Mouse (Mus musculus) common myeloid progenitor, adult 5-6 weeks (primary cell): ENCODE data around the gene Mcpt8. TPM values are rescaled to one million over a fixed set of nuclear protein-coding genes. Genes with fewer than 3 reads are reported as not detected.
A peak's percentile ranks its signal among the peaks of the same experiment; 100 is the strongest.
"Not testable (repeated sequence)": the region's sequence is repeated elsewhere in the genome, so short reads cannot be mapped to it uniquely, and the experiment has no call there.

Experiments
- ATAC-seq: replicated peaks from 2 replicates; pipeline ENCODE4 v1.8.0; 2016; ENCODE audit warnings: low read depth, mild to moderate bottlenecking, moderate TSS enrichment, inconsistent platforms; ENCODE audit not compliant: poor library complexity, severe bottlenecking
- total RNA-seq: library from RNA; stranded (forward); fragments of 200-1000, 187-1606 nt; gene quantifications from 2 replicates; pipeline ENCODE4 v1.2.3, GENCODE M21; 2017

Gene Mcpt8
- total RNA-seq = 14.9 and 21.7 TPM in 2 replicates

DNA sequence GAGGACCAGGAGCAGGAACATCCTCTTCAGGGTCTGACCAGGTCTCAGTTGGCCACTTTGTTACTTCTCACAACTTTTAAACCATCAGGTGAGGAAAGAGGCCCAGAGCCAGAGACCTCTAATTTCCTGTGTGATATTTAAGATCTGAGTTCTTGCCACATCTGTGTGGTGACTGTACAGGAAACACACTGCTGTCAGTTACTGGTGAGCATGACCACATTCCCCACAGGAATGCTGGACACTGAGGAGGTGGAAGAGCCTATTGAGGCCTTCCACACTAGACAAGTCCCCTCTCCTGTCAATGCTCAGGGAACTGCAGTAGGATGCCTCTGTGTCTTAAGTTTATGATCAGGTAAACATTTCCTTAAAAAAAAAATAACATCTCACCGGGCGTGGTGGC lies at the start of gene Mcpt8:
Gene Mcpt8, minus strand, starts transcription at position 107 of the 400 bp plus-strand sequence.
- peak; percentile 69 for ATAC-seq

DNA sequence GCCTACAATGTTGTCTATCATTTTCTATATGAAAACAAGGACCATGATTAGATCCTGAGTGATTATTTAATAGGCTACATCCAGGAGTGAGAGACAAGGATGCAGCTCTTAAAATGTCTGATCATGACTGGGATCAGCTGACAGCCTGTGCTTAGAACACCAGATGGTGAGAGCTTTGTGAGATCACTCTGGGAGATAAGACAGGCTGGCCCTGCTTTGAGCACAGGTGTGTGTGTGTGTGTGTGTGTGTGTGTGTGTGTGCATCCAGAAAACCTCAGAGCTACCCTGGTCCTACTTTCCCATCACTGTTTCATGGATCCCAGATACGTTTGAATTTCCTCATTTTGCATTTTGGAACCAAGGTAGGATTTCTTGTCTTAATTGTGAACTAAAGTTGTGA lies 48.6 kb upstream of the Mcpt8 start:
- ATAC-seq = not testable (repeated sequence)

DNA sequence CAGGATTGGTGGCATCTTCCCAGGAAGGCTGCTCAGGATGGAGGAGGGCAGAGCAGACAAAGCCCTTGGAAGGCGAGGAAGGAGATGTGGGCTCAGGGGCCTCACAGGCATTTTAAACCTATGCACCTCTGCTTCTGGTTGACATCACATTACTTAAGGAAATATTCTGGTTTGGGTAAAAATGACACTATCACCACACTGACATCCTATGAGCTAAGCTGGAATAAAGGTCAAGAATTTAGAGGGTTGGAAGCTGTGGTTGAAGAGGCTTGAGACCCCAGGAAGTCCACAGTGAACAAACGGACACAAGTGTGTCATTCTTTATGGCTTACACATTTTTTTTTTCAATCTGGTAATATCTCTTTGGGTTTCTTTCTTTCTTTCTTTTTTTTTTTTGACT lies 47.4 kb upstream of the Mcpt8 start, which contains the start of gene Gzmd:
Gene Gzmd, minus strand, starts transcription at position 101 of the 400 bp plus-strand sequence.
- ATAC-seq = not testable (repeated sequence)

DNA sequence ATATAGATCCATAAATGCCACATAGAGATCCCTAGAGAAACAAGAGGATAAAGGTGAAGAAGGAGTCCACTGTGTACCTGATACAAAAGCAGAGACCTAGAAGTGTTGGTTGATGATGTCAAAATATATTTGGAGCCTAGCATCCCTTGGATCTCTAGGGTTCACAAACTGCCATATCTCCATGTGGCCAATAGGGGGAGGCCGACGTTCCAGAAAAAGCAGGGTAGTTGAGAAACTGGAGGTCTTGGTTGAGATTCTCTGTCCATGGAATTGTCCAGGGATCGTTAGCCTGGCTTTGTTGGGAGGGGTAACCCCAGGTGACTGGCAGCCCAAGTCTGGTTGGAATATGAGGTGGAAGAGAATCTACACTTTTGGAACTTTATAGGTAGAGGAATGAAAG lies 43.3 kb upstream of the Mcpt8 start:
- no peak for ATAC-seq

DNA sequence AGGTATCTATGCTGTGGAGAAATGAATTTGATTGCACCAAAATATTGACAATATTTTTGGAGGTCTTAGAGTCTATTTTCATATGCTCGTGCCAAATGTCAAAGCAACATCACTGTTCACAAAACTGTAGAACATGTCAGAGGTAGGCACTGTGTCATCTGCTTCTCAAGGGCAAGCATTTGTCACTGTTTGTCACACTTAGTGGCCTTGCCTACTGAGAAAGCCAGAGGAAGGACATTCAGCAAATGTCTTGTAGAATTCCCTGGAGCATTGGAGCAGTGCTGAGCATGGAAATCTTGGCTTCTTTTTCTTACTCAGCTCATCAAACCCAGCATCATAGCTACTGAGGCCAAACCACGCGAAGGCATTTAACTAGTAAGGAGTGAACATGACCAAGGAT lies 38.4 kb upstream of the Mcpt8 start:
- ATAC-seq = no peak

DNA sequence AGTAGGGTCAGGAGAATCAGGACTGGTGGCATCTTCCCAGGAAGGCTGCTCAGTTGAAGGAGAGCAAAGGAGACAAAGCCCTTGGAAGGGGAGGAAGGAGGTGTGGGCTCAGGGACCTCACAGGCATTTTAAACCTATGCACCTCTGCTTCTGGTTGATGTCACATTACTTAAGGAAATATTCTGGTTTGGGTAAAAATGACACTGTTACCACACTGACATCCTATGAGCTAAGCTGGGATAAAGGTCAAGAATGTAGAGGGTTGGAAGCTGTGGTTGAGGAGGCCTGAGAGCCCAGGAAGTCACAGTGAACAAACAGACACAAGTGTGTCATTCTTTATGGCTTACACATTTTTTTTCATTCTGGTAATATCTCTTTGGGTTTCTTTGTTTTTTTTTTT lies 35.5 kb upstream of the Mcpt8 start, which contains the start of gene Gzme:
Gene Gzme, minus strand, starts transcription at position 101 of the 400 bp plus-strand sequence.
- ATAC-seq = no peak

DNA sequence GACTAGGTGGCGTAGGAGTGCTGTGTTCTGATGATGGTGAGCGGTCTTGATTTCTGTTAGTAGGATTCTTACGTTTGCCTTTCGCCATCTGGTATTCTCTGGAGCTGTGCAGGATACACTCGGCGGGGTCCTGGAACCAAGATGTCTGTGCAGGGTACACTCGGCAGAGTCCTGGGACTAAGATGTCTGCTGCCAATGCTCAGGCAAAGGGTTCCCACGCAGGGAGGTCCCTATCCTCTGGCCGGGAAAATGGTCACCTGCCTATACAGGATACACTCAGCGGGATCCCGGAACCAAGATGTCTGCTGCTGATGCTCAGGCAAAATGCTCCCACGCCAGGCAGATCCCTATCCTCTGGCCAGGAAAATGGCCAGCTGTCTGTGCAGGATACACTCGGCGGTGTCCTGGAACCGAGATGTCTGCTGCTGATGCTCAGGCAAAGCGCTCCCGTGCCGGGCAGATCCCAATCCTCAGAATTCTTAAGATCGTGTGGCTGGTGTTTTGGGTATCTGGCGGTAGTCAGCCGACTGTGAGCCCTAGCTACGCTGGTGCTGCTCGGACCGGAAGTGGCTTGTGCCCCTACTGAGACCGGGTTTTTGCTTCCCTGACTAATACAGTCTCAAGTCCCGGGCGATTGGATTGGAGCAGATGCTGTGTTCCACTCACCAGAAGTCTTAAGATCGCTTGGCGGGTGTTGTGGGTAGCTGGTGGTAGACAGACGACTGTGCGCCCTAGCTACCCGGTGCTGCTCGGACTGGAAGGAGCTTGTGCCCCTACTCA lies 30.6 kb upstream of the Mcpt8 start:
- ATAC-seq = not testable (repeated sequence)

DNA sequence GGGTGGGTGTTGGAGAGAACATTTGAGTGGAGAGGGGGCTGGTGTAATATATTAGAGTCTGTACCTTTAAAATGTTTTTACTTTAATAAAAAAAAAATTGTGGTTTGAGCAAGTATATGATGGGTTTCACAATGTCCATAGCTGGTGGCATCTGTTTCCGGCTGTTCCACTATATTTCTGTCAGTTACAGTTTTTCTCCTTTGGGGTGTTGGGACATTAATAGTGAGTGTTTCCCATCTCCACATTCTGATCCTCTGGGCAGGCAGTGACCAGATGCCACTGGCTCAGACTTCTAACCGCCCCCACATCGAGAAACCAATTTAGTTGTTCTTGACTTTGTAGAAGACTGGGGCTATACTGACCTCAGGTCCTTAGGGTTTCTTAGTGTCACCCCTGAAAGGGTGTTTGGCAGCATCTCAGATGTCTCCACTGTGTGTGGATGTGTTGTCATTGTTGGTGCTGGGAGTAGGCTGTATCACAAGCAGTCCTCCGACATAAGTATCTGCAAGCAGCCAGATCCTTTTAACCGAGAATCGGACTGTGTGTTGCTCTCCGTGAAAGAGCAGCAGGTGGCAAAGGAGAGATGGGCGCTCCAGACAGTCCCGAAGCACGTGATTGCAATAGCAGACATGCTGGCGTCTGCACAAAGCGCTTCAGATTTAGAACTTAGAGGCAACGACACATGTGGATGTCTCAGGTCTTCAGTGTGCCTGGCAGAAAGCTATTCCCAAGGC lies 20.5 kb upstream of the Mcpt8 start:
- ATAC-seq = peak; percentile 64

DNA sequence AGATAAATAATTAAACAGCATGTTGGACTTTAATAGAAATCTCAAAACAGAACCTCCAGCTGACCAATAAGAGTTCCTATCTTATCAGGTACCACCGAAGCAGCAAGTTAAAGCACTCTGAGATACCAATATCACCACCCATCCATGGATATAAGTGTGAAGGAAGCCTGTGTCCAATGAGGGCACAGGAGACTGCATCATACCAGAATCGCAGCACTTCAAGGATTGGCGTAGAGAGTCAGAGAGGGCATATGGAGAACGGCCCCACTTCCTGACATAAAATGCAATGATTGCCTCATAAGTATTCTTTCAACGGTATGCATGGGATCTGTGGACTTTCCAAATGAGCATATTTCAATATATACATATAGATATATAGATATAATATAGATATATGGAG lies 19.9 kb upstream of the Mcpt8 start:
- peak; percentile 50 for ATAC-seq

DNA sequence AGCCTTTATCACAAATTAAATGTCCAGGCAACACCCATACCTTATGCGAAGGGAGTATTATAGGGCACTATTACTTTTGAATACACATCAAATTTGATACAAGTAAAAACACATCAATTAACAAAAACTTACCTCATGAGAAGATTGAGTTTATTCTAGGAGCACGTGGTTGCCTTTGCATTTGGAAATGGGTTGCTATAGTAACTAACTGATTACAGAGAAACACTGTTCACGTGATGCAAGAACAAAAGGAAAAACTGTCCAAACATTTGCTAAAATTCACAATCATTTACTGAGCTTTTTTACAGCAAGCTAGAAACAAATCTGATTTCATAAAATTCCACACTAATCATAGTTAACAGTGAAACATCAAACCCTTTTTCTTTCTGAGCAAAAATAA lies 18.4 kb upstream of the Mcpt8 start:
- no peak for ATAC-seq

DNA sequence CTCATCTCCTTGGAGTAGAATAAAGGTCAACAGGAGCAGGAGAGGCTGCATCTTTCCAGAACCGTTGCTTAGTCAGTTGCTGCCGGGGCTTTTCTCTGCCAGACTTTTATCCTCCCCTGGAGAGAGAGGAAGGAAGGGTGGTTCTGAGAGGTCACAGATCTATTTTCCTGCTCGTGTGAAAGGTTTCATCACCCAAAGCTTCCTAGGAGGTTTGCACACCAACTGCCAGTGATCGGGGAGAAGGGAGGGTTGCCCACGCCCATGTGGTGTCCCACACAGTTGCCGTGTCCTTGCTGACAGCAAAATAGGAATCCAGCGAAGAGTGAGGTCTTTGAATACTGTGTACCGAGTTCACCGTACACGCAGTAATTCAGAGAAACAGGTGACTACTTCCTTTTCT lies 17.3 kb upstream of the Mcpt8 start, which contains the start of gene Ctsg:
Gene Ctsg, minus strand, starts transcription at position 189 of the 400 bp plus-strand sequence.
- peak; percentile 64 for ATAC-seq

DNA sequence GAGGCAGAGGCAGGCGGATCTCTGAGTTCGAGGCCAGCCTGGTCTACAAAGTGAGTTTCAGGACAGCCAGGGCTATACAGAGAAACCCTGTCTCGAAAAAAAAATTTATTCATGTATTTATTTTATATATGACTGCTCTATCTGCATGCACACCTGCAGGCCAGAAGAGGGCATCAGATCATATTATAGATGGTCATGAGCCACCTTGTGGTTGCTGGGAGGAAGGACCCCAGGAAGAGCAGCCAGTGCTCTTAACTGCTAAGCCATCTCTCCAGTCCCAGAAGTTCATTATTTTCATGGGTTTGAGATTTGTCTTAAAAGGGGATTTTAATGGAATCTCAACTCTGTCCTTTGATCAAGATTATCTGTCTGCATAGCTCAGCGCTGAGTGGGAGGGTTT lies 13.9 kb upstream of the Mcpt8 start:
- peak; percentile 47; the same call in 1 of the 2 replicates for ATAC-seq

DNA sequence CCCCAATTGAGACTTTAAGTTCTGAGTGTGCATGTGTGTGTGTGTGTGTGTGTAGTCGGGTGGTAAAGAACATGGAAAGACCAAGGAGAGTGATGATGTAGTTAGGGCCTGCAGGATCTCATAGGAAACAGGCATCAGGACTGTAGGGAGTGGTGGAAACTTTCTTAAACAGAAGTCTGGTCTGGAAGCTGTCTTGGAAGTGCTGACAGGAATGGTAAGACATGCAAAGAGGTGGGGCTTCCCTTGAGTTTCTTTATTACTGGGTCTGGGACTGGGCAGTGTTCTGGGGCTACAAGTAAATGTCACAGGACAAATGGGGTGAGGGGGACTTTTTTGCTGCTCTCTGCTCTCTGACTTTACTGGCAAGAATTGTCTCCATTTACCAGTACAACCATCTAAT lies 12.5 kb upstream of the Mcpt8 start:
- ATAC-seq = no peak

DNA sequence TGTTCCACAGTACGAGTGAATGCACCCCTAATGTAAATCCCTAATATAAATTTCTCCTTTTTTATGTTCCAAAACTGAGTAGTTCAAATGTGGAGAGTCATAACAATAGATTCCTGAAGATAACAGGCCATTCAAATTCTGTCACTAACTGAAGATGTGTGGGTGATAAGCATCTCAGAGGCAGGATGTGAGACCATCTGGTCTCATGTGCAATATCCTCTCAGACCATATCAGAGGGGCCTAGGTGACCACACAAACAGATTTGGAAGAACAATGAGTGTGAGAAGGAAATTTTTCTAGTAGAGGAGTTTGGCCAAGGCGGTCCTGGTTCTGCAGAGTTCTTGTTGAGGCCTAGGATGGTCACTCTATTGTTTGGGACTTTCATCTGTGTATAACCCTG lies 8.3 kb upstream of the Mcpt8 start:
- ATAC-seq = peak; percentile 77

DNA sequence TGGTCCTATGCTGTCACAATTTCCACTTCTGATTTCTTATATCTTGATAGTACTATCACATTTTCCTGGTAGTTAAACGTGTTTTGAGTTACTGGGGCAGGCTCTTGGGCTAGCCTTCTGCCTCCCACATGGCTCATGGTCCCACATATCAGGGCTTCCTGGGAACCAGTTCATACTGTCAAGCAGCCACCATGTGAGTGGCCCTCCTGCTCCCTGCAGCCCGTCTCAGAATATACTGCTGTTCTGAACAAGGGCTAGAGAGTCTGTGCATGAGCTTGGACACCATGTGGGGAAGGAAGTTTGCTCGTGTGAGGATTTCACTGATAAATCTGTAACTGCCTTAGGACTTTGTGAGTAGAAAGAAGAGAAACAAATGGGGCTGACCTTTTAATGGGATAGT lies 1.6 kb upstream of the Mcpt8 start:
- ATAC-seq = no peak

DNA sequence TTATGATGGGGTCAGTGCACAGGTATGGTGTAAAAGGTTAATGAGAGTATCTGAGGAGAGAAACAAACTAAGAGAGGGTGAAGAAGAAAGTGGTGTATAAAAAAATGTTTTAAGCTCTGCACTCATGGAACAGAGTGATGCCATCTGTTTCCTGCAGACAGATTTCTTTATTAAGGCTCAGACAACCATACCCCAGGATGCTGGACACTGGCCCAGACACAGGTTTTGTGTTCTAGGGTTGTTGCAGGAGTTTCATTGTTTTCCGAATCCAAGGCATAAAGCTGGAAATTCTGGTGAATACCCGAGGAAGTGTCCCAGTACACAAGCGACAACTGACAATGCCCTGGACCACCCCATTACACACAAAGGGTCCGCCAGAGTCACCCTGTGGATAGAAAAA lies 3.1 kb downstream of the Mcpt8 start:
- no peak for ATAC-seq

DNA sequence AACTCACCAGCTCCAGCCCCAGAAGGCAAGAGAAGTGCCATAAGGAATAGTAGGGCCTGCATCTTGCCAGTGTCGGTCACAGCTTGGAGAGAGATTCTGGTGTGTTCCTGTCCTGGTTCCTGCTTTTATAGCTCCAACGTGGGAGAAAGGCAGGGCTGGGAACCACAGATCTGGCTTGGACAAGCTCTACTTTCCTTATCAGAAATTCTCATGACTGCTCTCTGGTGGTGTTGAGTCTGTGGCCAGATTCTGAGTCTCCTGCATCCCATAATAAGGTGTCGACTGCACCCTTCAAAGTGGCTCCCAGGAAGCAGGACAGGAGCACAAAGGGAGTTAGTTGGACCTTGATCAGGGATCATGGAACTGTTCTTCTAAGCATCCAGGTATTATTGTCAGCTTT lies 22.9 kb downstream of the Mcpt8 start, which contains the start of gene Mcpt4:
Gene Mcpt4, minus strand, starts transcription at position 101 of the 400 bp plus-strand sequence.
- not testable (repeated sequence) for ATAC-seq

DNA sequence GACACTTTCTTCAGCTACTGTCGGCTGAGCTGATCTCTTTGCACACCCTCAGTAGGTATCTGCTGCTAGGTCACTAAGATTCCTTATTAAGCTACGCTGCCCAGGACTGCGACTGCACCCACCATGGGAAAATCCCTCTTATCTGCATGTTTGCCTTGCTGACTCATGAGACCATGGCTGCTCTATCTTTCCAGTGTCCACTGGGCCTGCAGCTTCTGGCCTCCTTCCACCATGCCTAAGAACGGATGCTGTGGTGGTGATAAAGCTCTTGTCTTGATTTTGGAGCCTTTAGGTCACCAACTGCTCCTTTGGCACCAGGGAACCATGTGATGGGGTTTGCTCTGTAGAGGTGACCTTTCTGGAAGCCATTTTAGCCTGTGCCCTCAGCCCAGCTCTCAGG lies 27.4 kb downstream of the Mcpt8 start:
- ATAC-seq = no peak

DNA sequence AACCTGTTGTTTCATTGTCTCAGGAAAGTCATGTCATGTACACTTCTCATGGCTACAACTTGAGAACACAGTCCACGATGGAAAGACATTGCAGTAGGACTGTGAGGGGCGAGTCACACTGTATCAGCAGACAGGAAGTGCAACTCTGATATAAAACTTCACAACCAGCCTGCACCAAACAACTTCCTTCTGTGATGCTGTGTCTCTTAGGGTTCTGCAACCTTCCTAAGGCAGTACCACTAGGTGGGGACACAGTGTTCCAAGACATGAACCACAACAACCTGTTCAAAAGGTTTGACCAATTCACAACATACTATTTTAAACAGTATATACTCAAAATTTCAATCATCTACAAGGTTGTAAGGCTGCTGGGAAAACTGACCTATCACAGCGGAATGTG lies 29.7 kb downstream of the Mcpt8 start:
- no peak; the same call in 1 of the 2 replicates for ATAC-seq

DNA sequence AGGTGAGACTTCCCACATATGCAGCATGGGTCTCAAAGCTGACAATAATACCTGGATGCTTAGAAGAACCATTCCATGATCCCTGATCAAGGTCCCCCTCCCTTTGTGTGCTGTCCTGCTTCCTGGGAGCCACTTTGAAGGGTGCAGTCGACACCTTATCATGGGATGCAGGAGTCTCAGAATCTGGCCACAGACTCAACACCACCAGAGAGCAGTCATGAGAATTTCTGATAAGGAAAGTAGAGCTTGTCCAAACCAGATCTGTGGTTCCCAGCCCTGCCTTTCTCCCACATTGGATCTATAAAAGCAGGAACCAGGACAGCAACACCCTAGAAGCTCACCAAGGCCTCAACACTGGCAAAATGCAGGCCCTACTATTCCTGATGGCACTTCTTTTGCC lies 43.3 kb downstream of the Mcpt8 start, which contains the start of gene Mcpt2:
Gene Mcpt2, plus strand, starts transcription at position 250 of the 400 bp plus-strand sequence.
- ATAC-seq = not testable (repeated sequence)

DNA sequence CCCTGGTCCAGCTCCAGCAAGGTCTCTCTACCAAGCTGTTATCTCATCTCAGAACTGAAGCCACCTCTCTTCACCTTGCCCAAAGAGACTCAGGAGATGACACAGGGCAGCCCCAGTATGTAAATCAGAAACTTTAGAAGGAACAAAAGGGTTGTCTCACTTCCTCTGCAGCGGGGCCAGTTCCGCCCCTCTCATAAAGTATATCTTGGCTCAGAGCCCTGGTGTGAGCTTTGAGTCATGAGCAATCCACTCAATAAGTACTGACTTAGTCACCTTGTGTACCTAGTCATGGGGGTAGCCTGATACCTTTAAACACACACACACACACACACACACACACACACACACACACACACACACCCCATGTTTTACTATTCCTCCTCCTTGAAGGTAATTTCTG lies 50.6 kb downstream of the Mcpt8 start:
- peak; percentile 50; the same call in 1 of the 2 replicates for ATAC-seq
